ENCODE assay signal across 17 mouse cellular contexts in the genomic region with DNA sequence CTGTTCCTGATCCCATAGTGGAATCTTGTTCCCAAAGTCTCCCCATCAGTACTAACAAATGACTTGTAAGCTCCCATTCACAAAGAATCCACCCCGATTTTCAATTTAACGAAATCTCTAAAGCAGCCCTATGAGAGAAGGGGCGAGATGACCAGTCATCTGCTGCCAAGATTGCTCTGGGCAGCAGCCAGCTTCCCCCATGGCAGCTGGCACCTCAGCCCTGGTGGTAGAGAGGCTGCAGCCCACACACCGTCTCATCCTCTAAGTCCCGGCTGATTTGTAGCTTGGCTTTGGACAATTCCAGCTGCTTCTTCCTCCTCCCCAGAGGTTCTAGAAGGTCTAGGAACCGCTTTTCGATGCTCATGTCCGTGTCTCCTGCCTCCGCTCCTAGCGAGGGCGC.
A peak's percentile ranks its signal among the peaks of the same experiment; 100 is the strongest.
DNase-seq lines count a peak whose midpoint lies in the region; ATAC-seq and TF ChIP-seq lines count a peak whose summit lies in the region.
"Had no signal": no experiment of that assay in that cellular context is flagged by ENCODE, and none has a peak within 500 bp of the region (broad histone marks: within the 10 kb centered on the region; RNA-seq: fewer than 3 reads in every experiment).

No protein-coding gene starts in this region.

- H3K4me1 ChIP-seq in forebrain, postnatal 0 days (ENCODE audit: insufficient read depth), result no peaks in the 10 kb centered on the region
- 0 out of 2 replicates have a peak, but pooled peaks cover 3% of the 10 kb centered on the region for H3K4me1 ChIP-seq in forebrain, embryonic 12.5 days
- no peaks in the 10 kb centered on the region for H3K4me1 ChIP-seq in midbrain, postnatal 0 days (ENCODE audit: insufficient read depth, low read length)
- H3K4me1 ChIP-seq in midbrain, embryonic 15.5 days, result no peaks in the 10 kb centered on the region
- H3K4me1 ChIP-seq in intestine, embryonic 16.5 days (ENCODE audit: control insufficient read depth, insufficient read depth, low read length), result no peaks in the 10 kb centered on the region
- H3K4me1 ChIP-seq: stomach, embryonic 15.5 days had no signal

- no peak for TF ChIP-seq CTCF in forebrain, postnatal 0 days (IDR thresholded peaks at IDR 0.05; ENCODE audit: low read depth)
- TF ChIP-seq CTCF in midbrain, postnatal 0 days (IDR thresholded peaks at IDR 0.05), result no peak

- no peak overlapping the region for H3K4me2 ChIP-seq in forebrain, postnatal 0 days (ENCODE audit: low read depth)
- no peak overlapping the region for H3K4me2 ChIP-seq in forebrain, embryonic 12.5 days
- no peak overlapping the region for H3K4me2 ChIP-seq in midbrain, postnatal 0 days (ENCODE audit: low read depth, low read length, poor library complexity, severe bottlenecking)
- H3K4me2 ChIP-seq in midbrain, embryonic 15.5 days, result no peak overlapping the region
- no peak overlapping the region for H3K4me2 ChIP-seq in intestine, embryonic 16.5 days (ENCODE audit: low read depth, low read length)
- H3K4me2 ChIP-seq: stomach, embryonic 15.5 days had no signal

- H3K9me3 ChIP-seq in forebrain, postnatal 0 days (ENCODE audit: low read length), result no peaks in the 10 kb centered on the region
- H3K9me3 ChIP-seq in forebrain, embryonic 12.5 days, result no peaks in the 10 kb centered on the region
- no peaks in the 10 kb centered on the region for H3K9me3 ChIP-seq in midbrain, postnatal 0 days (ENCODE audit: low read length)
- H3K9me3 ChIP-seq in midbrain, embryonic 15.5 days, result no peaks in the 10 kb centered on the region
- no peaks in the 10 kb centered on the region for H3K9me3 ChIP-seq in intestine, embryonic 16.5 days (ENCODE audit: control insufficient read depth, low read length)
- H3K9me3 ChIP-seq: stomach, embryonic 15.5 days had no signal

- no peak overlapping the region for H3K27ac ChIP-seq in forebrain, postnatal 0 days (ENCODE audit: low read depth, low read length)
- H3K27ac ChIP-seq in forebrain, embryonic 12.5 days, result no peak overlapping the region
- no peak overlapping the region for H3K27ac ChIP-seq in midbrain, postnatal 0 days (ENCODE audit: low read depth, low read length)
- no peak overlapping the region for H3K27ac ChIP-seq in midbrain, embryonic 15.5 days
- no peak overlapping the region for H3K27ac ChIP-seq in intestine, embryonic 16.5 days (ENCODE audit: low read length)
- H3K27ac ChIP-seq: gastrocnemius, adult 2 months; kidney, postnatal 0 days; macrophage; stomach, embryonic 15.5 days had no signal

- ATAC-seq in forebrain, postnatal 0 days, result peak; percentile 29; the same call in 1 of the 2 replicates
- ATAC-seq in forebrain, embryonic 12.5 days (ENCODE audit: low FRiP score), result no peak
- ATAC-seq in midbrain, postnatal 0 days (ENCODE audit: low FRiP score), result no peak
- ATAC-seq in midbrain, embryonic 15.5 days (replicated peaks), result no peak
- ATAC-seq in intestine, embryonic 16.5 days, result no peak
- ATAC-seq: lung, postnatal 0 days had no signal

- no peak for DNase-seq in forebrain, postnatal 0 days
- peak; percentile 78 for DNase-seq in midbrain, postnatal 0 days (ENCODE audit: low spot score)
- peak; percentile 32 for DNase-seq in Muller cell, postnatal 12 days (ENCODE audit: inconsistent ontology term)
- no peak for DNase-seq in gastrocnemius, postnatal 4 days (ENCODE audit: low spot score in 2 of 2)
- DNase-seq: adrenal gland, postnatal 25 days; gastrocnemius, adult 2 months; kidney, adult 2 months; right cerebral cortex, adult 18-20 months; right cerebral cortex, postnatal 4 days; thymus, postnatal 25 days had no signal

- H3K9ac ChIP-seq in forebrain, postnatal 0 days, result no peak overlapping the region
- H3K9ac ChIP-seq in forebrain, embryonic 12.5 days, result no peak overlapping the region
- no peak overlapping the region for H3K9ac ChIP-seq in midbrain, postnatal 0 days (replicated peaks; ENCODE audit: low read length, poor library complexity, severe bottlenecking)
- H3K9ac ChIP-seq in midbrain, embryonic 15.5 days, result no peak overlapping the region
- H3K9ac ChIP-seq in intestine, embryonic 16.5 days (ENCODE audit: low read depth, low read length), result no peak overlapping the region
- H3K9ac ChIP-seq: stomach, embryonic 15.5 days had no signal

- no peak overlapping the region for H3K4me3 ChIP-seq in forebrain, postnatal 0 days (ENCODE audit: low read depth, low read length)
- no peak overlapping the region for H3K4me3 ChIP-seq in forebrain, embryonic 12.5 days (replicated peaks)
- no peak overlapping the region for H3K4me3 ChIP-seq in midbrain, postnatal 0 days (ENCODE audit: low read depth, low read length)
- no peak overlapping the region for H3K4me3 ChIP-seq in midbrain, embryonic 15.5 days
- no peak overlapping the region for H3K4me3 ChIP-seq in intestine, embryonic 16.5 days (ENCODE audit: low read length)
- H3K4me3 ChIP-seq: gastrocnemius, adult 2 months; stomach, embryonic 15.5 days had no signal

- WGBS in forebrain, postnatal 0 days, result 67% methylated on average over 11 of the region's 11 CpGs
- 89% methylated on average over 11 of the region's 11 CpGs for WGBS in forebrain, embryonic 12.5 days
- WGBS in midbrain, postnatal 0 days, result 76% methylated on average over 11 of the region's 11 CpGs
- 75% methylated on average over 11 of the region's 11 CpGs for WGBS in midbrain, embryonic 15.5 days
- 79% methylated on average over 11 of the region's 11 CpGs for WGBS in intestine, embryonic 16.5 days

- H3K36me3 ChIP-seq in forebrain, postnatal 0 days (ENCODE audit: insufficient read depth), result 0 out of 2 replicates have a peak, but pooled peaks cover 3% of the 10 kb centered on the region
- no peaks in the 10 kb centered on the region for H3K36me3 ChIP-seq in forebrain, embryonic 12.5 days (replicated peaks)
- peaks cover 5% of the 10 kb centered on the region for H3K36me3 ChIP-seq in midbrain, postnatal 0 days (ENCODE audit: insufficient read depth, low read length)
- H3K36me3 ChIP-seq in midbrain, embryonic 15.5 days (replicated peaks), result no peaks in the 10 kb centered on the region
- H3K36me3 ChIP-seq in intestine, embryonic 16.5 days (ENCODE audit: control insufficient read depth, insufficient read depth, low read length), result no peaks in the 10 kb centered on the region
- H3K36me3 ChIP-seq: stomach, embryonic 15.5 days had no signal

- no peaks in the 10 kb centered on the region for H3K27me3 ChIP-seq in forebrain, postnatal 0 days (ENCODE audit: insufficient read depth, low read length)
- no peaks in the 10 kb centered on the region for H3K27me3 ChIP-seq in forebrain, embryonic 12.5 days
- H3K27me3 ChIP-seq in midbrain, postnatal 0 days (ENCODE audit: insufficient read depth, low read length), result no peaks in the 10 kb centered on the region
- H3K27me3 ChIP-seq in midbrain, embryonic 15.5 days (replicated peaks), result no peaks in the 10 kb centered on the region
- H3K27me3 ChIP-seq in intestine, embryonic 16.5 days (replicated peaks; ENCODE audit: control insufficient read depth, insufficient read depth, low read length), result no peaks in the 10 kb centered on the region
- H3K27me3 ChIP-seq: stomach, embryonic 15.5 days had no signal

Comparison
In these comparisons a context has a peak if more than half of its experiments do, and no peak if none do; other contexts are left out.
1. DNase-seq: peak in midbrain, postnatal 0 days (single experiment) and Muller cell, postnatal 12 days (single experiment); none in forebrain, postnatal 0 days (single experiment) and gastrocnemius, postnatal 4 days (0 of 2).